Mouse (Mus musculus) embryonic facial prominence, embryonic 15.5 days (tissue): Measurements from ENCODE around the gene Zdhhc3. TPM values are rescaled to one million over a fixed set of nuclear protein-coding genes. Genes with fewer than 3 reads are reported as not detected.

Experiments
- ATAC-seq: fragments of 200-750 bp; cut with Nextera tagmentation; 2 replicates; pipeline ENCODE4 v1.8.0; 2017; ENCODE audit warnings: low read depth, moderate TSS enrichment; ENCODE audit not compliant: insufficient number of reproducible peaks, low FRiP score, low TSS enrichment
- H3K27ac ChIP-seq: fragments of 300-500 bp; sonication (generic); replicated peaks from 2 replicates; pipeline ENCODE4 v1.5.1; 2015; ENCODE audit warnings: mild to moderate bottlenecking, inconsistent platforms
- H3K27me3 ChIP-seq: fragments of 300-500 bp; sonication (generic); 2 replicates; pipeline ENCODE4 v1.6.1; 2015; ENCODE audit warnings: inconsistent platforms
- H3K36me3 ChIP-seq: fragments of 300-500 bp; sonication (generic); 2 replicates; pipeline ENCODE4 v1.6.1; 2015; ENCODE audit warnings: mild to moderate bottlenecking, inconsistent platforms
- H3K4me1 ChIP-seq: fragments of 300-500 bp; sonication (generic); 2 replicates; pipeline ENCODE4 v1.6.1; 2015; ENCODE audit warnings: inconsistent platforms
- H3K4me2 ChIP-seq: fragments of 300-500 bp; sonication (generic); replicated peaks from 2 replicates; pipeline ENCODE4 v1.6.1; 2015; ENCODE audit warnings: mild to moderate bottlenecking, inconsistent platforms
- H3K4me3 ChIP-seq: fragments of 300-500 bp; sonication (generic); replicated peaks from 2 replicates; pipeline ENCODE4 v1.5.1; 2015; ENCODE audit warnings: mild to moderate bottlenecking, inconsistent platforms
- H3K9ac ChIP-seq: fragments of 300-500 bp; sonication (generic); 2 replicates; pipeline ENCODE4 v1.6.1; 2015; ENCODE audit warnings: inconsistent platforms
- H3K9me3 ChIP-seq: fragments of 300-500 bp; sonication (generic); replicated peaks from 2 replicates; pipeline ENCODE4 v1.6.1; 2016; ENCODE audit warnings: inconsistent platforms
- WGBS: fragments of 180-500 bp; shearing (Covaris S2); methylation state at CpG from one replicate; pipeline ENCODE4 v1.1.7; 2015; 5-methylcytosine and 5-hydroxymethylcytosine counted together
- polyA plus RNA-seq: library from polyadenylated mRNA; unstranded; fragments of >200 nt; fragmentation: Nextera tagmentation; extraction: Ambion mirVana; gene quantifications from 2 replicates; pipeline ENCODE4 v1.2.1, GENCODE M21; 2015

Gene Zdhhc3
- polyA plus RNA-seq, 1 experiment from 2014 or later, result 78.9 TPM

DNA sequence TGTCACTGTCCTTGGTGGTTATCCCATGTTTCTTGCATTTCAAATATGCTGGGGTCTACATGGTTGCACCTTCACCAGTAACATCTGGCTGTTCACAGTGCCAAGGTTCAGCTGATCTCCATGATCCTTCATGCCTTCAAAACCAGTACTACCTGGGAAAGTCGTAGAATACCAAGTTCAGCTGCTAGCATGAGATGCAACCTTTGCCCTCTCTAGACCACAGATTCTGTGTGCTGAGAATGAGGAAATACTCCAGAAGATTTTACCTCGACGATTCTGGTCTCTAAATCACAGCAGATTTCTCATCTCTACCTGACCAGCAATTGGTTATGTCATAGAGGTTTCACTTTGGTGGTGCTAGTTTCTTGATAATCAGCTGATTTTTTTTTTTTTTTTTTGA lies 52.8 kb downstream of the Zdhhc3 start:
- no peak overlapping the region for H3K27ac ChIP-seq
- H3K9me3 ChIP-seq, result no peaks in the 10 kb centered on the region
- no peaks in the 10 kb centered on the region for H3K27me3 ChIP-seq
- no peak overlapping the region for H3K4me3 ChIP-seq
- H3K4me2 ChIP-seq, result no peak overlapping the region
- ATAC-seq, result no peak
- WGBS, result 83% methylated on average over 3 of the region's 3 CpGs
- no peaks in the 10 kb centered on the region for H3K36me3 ChIP-seq
- no peak overlapping the region for H3K9ac ChIP-seq
- H3K4me1 ChIP-seq, result no peaks in the 10 kb centered on the region

- no peaks in the 10 kb centered on the region for H3K4me1 ChIP-seq
- no peaks in the 10 kb centered on the region for H3K27me3 ChIP-seq
- no peak overlapping the region for H3K4me2 ChIP-seq
- H3K9ac ChIP-seq, result no peak overlapping the region
- H3K4me3 ChIP-seq, result no peak overlapping the region
- H3K9me3 ChIP-seq, result no peaks in the 10 kb centered on the region
- H3K27ac ChIP-seq, result no peak overlapping the region
- no peak for ATAC-seq
- no peaks in the 10 kb centered on the region for H3K36me3 ChIP-seq
Measured at GRCm38 (mm10) chr9:123058724-123059292, 54.2 kb downstream of the Zdhhc3 start.

- Histone ChIP-seq H3K4me2 (no peak overlapping the region), H3K27ac (no peak overlapping the region), H3K4me1 (no peaks in the 10 kb centered on the region), H3K9me3 (no peaks in the 10 kb centered on the region), H3K27me3 (no peaks in the 10 kb centered on the region), H3K9ac (no peak overlapping the region), H3K4me3 (no peak overlapping the region), H3K36me3 (no peaks in the 10 kb centered on the region)
- ATAC-seq, result no peak
- WGBS, result 74% methylated on average over 1 of the region's 1 CpGs
Measured at GRCm38 (mm10) chr9:123047665-123048064, 65.3 kb downstream of the Zdhhc3 start.

- Histone ChIP-seq H3K36me3 (no peaks in the 10 kb centered on the region), H3K9me3 (no peaks in the 10 kb centered on the region), H3K27me3 (no peaks in the 10 kb centered on the region), H3K4me1 (no peaks in the 10 kb centered on the region), H3K27ac (no peak within 1 kb of the TSS), H3K9ac (no peak within 1 kb of the TSS), H3K4me2 (no peak within 1 kb of the TSS), H3K4me3 (no peak within 1 kb of the TSS)
- ATAC-seq, result no peak
- 84% methylated on average over 4 of the region's 4 CpGs for WGBS
Measured at GRCm38 (mm10) chr9:123034426-123034825, 78.6 kb downstream of the Zdhhc3 start, which contains the start of gene Tgm4. Tgm4 (plus strand) TSS chr9:123034726.

DNA sequence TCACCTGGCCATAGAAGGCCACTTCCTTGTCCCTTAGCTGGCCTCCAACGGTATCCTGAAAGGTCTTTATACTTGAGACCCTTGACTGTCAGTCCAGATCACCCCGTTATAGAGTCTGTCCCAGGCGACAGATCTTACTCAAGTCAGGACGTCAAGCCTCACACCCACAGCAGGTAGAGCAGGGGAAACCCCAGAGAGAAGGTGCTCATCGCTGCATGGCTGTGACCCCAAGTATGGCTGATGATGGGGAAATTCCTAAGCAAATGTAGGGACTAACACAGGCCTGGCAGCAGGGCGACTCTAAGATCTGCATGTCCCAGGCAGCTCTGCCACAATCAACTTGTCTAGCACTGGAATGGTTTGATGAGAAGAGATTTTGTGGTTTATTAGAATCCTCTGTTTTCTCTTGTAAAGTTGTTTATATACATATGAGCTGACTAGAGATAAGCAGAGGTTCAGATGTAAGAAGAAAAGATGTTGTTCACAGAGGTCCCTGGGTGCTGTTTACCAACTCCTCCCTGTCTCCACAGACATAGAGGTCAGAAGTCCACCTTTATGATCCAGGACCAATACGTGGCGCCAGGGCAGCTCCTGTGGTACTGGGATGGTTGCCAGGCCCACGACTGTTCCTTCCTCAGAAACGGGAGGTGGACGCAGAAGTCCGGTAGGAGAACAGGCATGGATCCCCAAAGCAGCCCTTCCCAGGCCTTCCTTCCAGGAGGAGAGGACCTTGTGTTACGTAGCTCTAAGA lies 81.3 kb downstream of the Zdhhc3 start:
- no peaks in the 10 kb centered on the region for H3K4me1 ChIP-seq
- H3K36me3 ChIP-seq, result no peaks in the 10 kb centered on the region
- H3K4me3 ChIP-seq, result no peak overlapping the region
- no peak overlapping the region for H3K27ac ChIP-seq
- WGBS, result 82% methylated on average over 13 of the region's 13 CpGs
- no peak for ATAC-seq
- H3K4me2 ChIP-seq, result no peak overlapping the region
- H3K9me3 ChIP-seq, result no peaks in the 10 kb centered on the region
- no peak overlapping the region for H3K9ac ChIP-seq
- no peaks in the 10 kb centered on the region for H3K27me3 ChIP-seq

DNA sequence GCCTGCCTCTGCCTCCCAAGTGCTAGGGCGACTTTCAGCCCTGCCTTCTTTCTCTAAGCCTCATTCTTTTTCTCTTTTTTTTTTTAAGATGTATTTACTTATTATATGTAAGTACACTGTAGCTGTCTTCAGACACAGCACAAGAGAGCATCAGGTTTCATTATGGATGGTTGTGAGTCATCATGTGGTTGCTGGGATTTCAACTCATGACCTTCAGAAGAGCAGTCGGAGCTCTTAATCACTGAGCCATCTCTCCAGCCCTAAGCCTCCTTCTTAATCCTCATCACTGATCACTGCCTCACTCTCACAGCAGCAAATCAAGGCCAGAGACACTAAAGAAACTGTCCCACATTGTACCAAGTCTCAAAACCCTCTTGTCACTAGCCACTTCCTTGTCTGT lies 88.8 kb downstream of the Zdhhc3 start:
- Histone ChIP-seq H3K27me3 (no peaks in the 10 kb centered on the region), H3K27ac (no peak overlapping the region), H3K9ac (no peak overlapping the region), H3K4me3 (no peak overlapping the region), H3K4me1 (peaks cover 13% of the 10 kb centered on the region; the same call in 1 of the 2 replicates), H3K9me3 (no peaks in the 10 kb centered on the region), H3K4me2 (no peak overlapping the region), H3K36me3 (no peaks in the 10 kb centered on the region)
- WGBS, result 71% methylated on average over 2 of the region's 2 CpGs
- no peak for ATAC-seq

GRCm38 (mm10) chr9:123021636-123022379 lies 91.2 kb downstream of the Zdhhc3 start:
- peak overlapping the region; percentile 57 for H3K4me3 ChIP-seq
- no peaks in the 10 kb centered on the region for H3K9me3 ChIP-seq
- H3K4me1 ChIP-seq, result peaks cover 13% of the 10 kb centered on the region; the same call in 1 of the 2 replicates
- peak overlapping the region; percentile 69 for H3K4me2 ChIP-seq
- peak; percentile 21; the same call in 1 of the 2 replicates for ATAC-seq
- no peaks in the 10 kb centered on the region for H3K27me3 ChIP-seq
- H3K36me3 ChIP-seq, result peaks cover 5% of the 10 kb centered on the region; the same call in 1 of the 2 replicates
- H3K9ac ChIP-seq, result no peak overlapping the region
- no peak overlapping the region for H3K27ac ChIP-seq
- 34% methylated on average over 20 of the region's 24 CpGs for WGBS

DNA sequence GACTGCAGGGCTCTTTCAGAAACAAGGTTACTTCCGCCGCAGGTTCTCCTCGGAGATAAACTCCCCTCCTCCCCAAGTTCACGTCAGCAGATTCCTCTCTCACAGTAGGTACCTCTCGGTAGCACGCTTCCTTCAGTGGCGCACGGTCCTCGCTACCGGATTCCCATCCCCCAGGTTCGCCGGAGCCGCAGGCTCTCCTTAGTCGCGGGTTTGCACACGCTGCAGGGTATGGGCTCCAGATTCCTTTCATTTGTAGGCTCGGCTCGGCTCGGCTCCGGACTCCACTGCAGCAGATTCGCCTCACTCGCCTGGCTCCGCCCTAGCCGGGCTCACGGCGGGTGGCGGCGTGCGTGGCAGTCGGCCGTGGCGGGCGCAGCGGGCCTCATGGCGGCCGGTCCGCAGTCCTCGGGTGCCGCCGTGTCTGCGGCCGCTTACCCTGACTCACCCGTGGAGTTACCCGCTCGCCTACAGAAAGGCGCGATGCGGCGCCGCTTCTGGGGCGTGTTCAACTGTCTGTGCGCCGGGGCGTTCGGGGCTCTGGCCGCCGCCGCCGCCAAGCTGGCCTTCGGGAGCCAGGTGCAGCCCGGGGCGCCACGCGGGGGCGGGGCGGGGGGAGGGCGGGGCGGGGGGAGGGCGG lies 91.9 kb downstream of the Zdhhc3 start, which contains the start of gene Tmem42:
Tmem42 (plus strand) TSS at position 332 of the 637 bp plus-strand sequence.
- H3K4me2 ChIP-seq, result peak within 1 kb of the TSS; percentile 69
- H3K27me3 ChIP-seq, result no peaks in the 10 kb centered on the region
- under 1% methylated on average over 58 of the region's 69 CpGs for WGBS
- H3K36me3 ChIP-seq, result peaks cover 12% of the 10 kb centered on the region; the same call in 1 of the 2 replicates
- peak within 1 kb of the TSS; percentile 47 for H3K9ac ChIP-seq
- peaks cover 13% of the 10 kb centered on the region; the same call in 1 of the 2 replicates for H3K4me1 ChIP-seq
- peak; percentile 98 for ATAC-seq
- peak within 1 kb of the TSS; percentile 57 for H3K4me3 ChIP-seq
- no peaks in the 10 kb centered on the region for H3K9me3 ChIP-seq
- H3K27ac ChIP-seq, result peak within 1 kb of the TSS; percentile 91

Other genes starting within 250 kb of the Zdhhc3 start
- 61.4 and 63.9 TPM in 2 replicates for gene Zfp445, start 247.2 kb downstream of the Zdhhc3 start, polyA plus RNA-seq
- gene Zkscan7, start 227.5 kb downstream of the Zdhhc3 start, polyA plus RNA-seq, result 5.3 and 6.5 TPM in 2 replicates
- gene Zfp105, start 190.1 kb downstream of the Zdhhc3 start, polyA plus RNA-seq, result 17.5 and 18.4 TPM in 2 replicates
- gene 1110059G10Rik, start 162.2 kb downstream of the Zdhhc3 start, polyA plus RNA-seq, result 28.1 and 29.2 TPM in 2 replicates
- gene Kif15, start 162.2 kb downstream of the Zdhhc3 start, polyA plus RNA-seq, result 39.1 and 40.0 TPM in 2 replicates
- gene Tmem42, start 91.9 kb downstream of the Zdhhc3 start, polyA plus RNA-seq, result 26.0 and 27.3 TPM in 2 replicates
- 0.42 and 0.47 TPM in 2 replicates for gene Tgm4, start 78.5 kb downstream of the Zdhhc3 start, polyA plus RNA-seq
- 98.0 and 105 TPM in 2 replicates for gene Exosc7, start within 50 bp of the Zdhhc3 start, polyA plus RNA-seq
- gene Clec3b, start 37.7 kb upstream of the Zdhhc3 start, polyA plus RNA-seq, result 5.4 and 5.6 TPM in 2 replicates
- gene Cdcp1, start 102.8 kb upstream of the Zdhhc3 start, polyA plus RNA-seq, result 11.6 and 14.1 TPM in 2 replicates
- 17.0 and 18.8 TPM in 2 replicates for gene Tmem158, start 147.6 kb upstream of the Zdhhc3 start, polyA plus RNA-seq